Mouse (Mus musculus) brain, embryonic 14.5 days (tissue): ENCODE measurements at regions not wholly inside any gene's neighbourhood (a gene's known extent, or its start where the extent isn't known, plus 50 kb on each side); places are given as distances from the start of the nearest gene placed in this dataset.

Source experiments
- DNase-seq: peaks from one replicate; pipeline ENCODE4 v3.0.0-alpha.2; 2011; ENCODE audit warnings: low read depth
- CTCF ChIP-seq: fragments of 200-500 bp; IDR thresholded peaks from 2 replicates; pipeline ENCODE4 v1.5.1; 2012; ENCODE audit warnings: inconsistent platforms, mild to moderate bottlenecking, moderate library complexity, borderline replicate concordance; ENCODE audit not compliant: insufficient read depth, insufficient read length; ENCODE audit errors: extremely low read depth
- POLR2A ChIP-seq: fragments of 200-500 bp; IDR thresholded peaks from 2 replicates; pipeline ENCODE4 v1.6.1; 2012; ENCODE audit warnings: mild to moderate bottlenecking, inconsistent platforms, borderline replicate concordance; ENCODE audit not compliant: poor library complexity, insufficient read depth, insufficient read length, severe bottlenecking; ENCODE audit errors: extremely low read depth

- no peak for DNase-seq
- TF ChIP-seq CTCF (no peak), POLR2A (no peak)
Observed at GRCm38 (mm10) chr6:73366626-73367025, 102.8 kb downstream of the 4931417E11Rik start.

- DNase-seq: no peak
- TF ChIP-seq POLR2A (no peak), CTCF (no peak)
Observed at GRCm38 (mm10) chr6:73365306-73365705, 104.2 kb downstream of the 4931417E11Rik start.

GRCm38 (mm10) chr6:73334995-73335394 lies 86.8 kb downstream of the Suclg1 start:
- peak; percentile 43; the same call in 1 of the 2 replicates for TF ChIP-seq CTCF
- no peak for TF ChIP-seq POLR2A
- peak; percentile 24 for DNase-seq

GRCm38 (mm10) chr6:73329666-73330065 lies 81.5 kb downstream of the Suclg1 start:
- DNase-seq: no peak
- TF ChIP-seq CTCF (no peak), POLR2A (no peak)
